Mouse (Mus musculus) monocyte, adult 5-6 weeks (primary cell): ENCODE results near the gene Cxcl17. TPM values are rescaled to one million over a fixed set of nuclear protein-coding genes. Genes with fewer than 3 reads are reported as not detected.

Experiments used
- ATAC-seq: fragments of 153-309, 156-312 bp; replicated peaks from 2 replicates; pipeline ENCODE4 v1.8.0; 2017; ENCODE audit warnings: mild to moderate bottlenecking; ENCODE audit not compliant: low TSS enrichment, insufficient number of reproducible peaks, severe bottlenecking, poor library complexity, low FRiP score
- total RNA-seq: library from RNA; stranded (forward); fragments of 200-1000, 200-491, 200-594 nt; gene quantifications from 3 replicates; pipeline ENCODE4 v1.2.3, GENCODE M21; 2017

Cxcl17 gene
- total RNA-seq, 1 experiment from 2014 or later, result not detected

DNA sequence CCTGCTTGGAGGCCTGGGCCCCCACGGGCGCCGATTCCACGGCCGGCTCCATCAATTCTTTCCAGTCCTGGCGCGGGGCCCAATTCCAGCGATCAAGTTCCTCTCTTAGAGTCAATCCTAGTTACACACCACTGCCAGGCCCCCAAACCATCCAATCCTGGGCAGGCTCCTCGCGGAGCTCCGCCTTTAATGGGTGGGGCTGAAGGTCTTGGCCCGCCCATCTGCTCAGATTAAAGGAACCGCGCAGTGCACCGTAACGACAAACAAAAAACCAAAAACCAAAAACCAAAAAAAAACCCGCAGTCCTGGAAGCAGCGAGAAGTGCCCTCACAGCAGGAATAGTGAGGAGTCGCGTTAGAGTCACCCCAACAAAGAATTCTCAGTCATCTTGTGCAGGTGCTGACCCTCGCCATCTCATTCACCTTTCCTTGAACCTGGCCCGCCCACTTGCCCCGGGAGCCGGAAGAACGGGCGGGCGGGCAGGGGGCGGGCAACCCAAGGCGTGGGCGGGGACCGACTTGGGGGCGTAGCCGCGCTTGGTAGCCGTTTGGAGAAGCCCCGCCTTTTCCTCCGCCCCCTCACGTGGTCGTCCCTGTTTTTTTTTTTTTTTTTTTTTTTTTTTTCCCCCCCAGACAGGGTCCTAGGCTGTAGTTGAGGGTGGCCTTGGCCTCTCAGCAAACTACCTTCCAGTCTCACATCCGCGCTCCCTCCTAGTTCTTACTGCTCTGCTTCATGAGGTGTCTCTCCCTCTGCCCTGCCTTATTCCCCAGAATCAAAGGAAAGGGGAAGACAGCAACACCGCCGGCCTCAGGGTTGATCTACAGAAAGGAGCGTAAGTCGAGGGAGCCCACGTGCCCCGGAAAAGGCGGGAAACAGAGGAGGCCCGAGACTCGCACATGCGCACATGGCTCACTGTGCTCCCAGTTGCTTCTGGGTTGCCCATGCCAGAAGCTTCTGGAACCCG, 16.8 kb downstream of the Cxcl17 start:
- peak; percentile 86 for ATAC-seq

DNA sequence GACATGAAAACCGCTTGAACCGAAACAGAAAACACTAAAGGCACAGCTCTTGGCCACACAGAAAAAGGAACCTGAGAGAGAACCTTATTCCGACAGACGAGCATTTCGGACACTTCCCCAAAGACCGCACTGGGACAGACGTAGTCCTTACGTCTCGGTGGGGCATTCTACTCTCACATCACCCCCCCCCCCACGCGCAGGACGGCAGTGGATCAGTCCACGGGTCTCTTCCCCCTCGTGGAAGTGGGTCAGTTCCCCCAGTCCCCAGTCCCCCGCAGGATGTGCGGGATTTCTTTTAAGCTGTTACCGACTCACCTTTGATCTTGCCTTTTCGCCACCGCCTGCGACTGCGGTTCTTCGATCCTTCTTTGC, 17.5 kb downstream of the Cxcl17 start:
- peak; percentile 60 for ATAC-seq

DNA sequence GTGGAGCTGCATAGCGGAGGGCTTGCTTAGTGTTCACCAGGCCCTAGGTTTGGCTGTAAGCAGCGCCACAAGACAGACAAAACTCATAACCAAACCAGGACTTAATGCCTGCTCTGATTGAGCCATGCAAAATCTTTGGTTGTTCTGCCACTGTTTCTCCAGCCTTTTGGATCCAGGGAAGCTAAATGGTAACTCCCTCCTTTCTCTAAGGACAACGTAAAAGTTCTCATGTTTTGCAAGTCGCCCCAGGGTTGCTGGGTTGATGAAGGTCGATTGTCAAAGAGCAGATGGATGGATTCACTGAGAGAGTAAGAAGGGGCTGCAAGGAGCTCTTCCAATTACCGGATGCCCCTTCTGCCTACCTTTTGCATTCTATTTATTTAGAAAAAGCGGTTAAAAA, 17.9 kb downstream of the Cxcl17 start:
- no peak for ATAC-seq

DNA sequence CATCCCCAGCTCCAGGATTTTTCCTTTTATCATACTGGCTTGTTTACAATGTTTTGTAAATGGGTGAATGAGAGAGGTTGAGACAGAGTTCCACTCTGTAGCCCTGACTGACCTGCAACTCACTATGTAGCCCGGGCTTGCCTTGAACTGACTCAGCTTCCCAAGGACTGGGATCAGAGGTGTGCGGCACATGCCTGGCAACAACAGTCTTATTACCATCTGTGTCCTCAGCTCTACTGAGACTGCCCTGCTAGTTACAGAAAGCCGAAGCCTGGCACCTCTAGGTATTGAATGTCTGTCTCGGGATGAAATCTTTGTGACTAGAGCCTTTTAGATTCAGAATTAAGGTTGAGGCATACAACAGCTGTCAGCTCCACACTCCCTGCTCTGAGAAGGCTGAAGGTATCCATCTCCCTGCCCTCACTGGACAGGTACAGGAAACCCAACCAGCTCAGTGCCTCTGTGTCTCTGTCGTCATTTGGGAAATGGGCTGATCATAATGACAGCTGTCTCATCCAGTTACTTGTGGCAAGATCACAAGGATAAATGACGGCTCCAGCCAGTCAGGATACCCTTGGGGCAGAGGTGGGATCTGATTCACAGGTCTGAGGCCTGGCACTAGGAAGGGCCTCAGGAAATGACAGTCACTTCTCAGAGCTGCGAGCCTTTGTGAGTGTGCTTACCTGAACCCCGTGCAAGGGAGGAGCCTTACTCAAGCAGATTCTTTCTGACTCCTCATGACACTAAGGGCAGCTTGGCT, 19.1 kb downstream of the Cxcl17 start:
- ATAC-seq, result no peak

DNA sequence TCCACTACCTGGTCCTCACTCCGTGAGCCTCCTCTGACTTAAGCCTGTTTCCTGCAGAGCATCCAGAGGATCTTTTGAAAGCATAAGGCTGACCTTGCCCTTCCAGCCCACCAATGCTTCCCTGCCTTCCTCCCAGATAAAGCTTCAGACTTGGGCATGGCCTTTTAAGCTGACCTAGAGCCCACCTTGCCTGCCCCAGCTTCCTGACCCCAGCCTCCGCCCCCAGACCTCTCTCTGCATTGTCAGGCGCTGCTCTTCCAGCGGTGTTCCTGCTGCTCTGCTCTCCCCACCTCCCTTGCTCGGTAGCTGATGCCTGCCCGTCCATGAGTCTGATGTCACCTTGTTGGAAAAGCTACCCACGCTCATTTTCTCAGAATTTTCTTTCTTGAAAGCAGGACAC, 19.8 kb downstream of the Cxcl17 start:
- ATAC-seq, result no peak

DNA sequence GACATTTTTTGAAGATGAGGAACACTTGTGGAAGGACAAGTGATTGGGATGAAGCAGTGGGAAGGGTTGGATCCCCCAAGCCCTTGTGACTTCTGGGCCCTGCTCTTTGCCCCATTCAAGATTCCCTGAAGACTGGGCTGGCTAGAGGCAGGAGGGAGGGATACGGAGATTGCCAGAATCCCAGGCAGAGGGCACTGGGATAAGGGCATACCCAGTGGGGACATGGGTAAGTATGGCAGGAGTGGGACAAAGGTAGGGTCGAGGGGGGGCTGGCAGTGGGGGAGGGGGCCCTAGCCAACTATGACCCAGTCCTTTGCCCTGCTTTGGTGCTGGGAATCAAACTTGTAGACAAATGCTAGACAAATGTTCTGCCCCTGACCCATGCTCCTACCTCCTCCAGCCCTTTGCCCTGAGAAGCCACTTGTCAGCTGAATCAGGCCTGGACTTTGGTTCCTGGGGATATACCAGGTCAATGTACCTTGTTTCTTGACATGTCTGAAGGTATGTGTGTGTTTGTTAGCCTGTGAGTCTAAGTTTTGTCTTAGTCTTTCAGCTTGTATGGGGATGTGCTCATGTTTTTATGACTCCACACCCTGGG, 20.7 kb downstream of the Cxcl17 start:
- no peak for ATAC-seq

DNA sequence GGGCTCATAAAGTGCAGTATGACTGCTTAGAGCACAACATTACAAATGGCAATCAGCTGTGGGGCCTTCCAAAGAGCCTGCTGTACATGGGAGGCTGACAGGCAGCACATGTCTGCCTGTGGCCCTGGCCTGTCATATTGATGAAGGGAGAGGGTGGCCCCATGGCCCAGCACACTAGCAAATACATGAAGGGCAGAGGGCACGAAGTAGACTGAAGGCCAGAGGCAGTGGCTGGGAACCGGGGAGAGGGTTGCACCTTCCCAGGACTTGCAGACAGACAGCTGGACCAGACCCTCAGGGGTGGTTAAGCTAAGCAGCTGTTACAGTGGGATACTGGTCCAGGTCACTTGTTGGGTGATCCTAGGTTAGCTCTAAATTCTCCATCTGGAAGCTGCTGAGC, 21.7 kb downstream of the Cxcl17 start:
- ATAC-seq, result no peak

DNA sequence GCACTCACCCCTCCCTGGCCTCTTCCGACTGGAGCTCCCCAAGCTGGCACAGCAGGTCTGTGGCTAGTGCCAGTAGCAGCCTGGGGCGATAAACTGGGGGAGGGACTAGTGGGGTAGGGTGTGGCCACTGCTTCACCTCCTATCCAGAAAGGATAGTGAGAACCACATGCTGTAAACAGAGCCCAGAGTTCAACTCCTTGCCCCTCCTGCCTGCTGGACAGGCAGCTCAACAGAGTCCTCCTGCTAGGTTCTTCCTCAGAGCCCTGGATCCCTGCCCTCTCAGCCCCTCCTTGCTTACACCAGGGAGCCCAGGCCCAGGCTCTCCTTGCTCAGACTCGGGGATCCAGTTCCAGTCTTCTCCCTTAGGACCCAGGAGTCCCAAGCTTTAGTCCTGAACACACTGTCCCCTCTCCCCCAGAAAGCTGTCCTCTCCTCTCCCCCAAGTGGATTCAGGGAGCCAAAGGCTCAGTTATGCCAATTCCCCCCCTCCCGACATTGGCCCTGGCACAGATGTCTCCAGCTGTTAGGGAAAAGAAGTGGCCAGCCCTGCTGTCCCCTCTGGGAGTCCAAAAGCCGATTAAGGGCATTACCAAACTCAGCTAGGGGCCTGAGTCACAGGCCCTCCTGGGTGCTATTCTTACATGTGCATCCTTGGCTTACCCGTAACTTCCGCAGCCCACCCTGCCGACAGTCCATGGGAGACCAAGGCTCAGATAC, 22.5 kb downstream of the Cxcl17 start:
- no peak for ATAC-seq

DNA sequence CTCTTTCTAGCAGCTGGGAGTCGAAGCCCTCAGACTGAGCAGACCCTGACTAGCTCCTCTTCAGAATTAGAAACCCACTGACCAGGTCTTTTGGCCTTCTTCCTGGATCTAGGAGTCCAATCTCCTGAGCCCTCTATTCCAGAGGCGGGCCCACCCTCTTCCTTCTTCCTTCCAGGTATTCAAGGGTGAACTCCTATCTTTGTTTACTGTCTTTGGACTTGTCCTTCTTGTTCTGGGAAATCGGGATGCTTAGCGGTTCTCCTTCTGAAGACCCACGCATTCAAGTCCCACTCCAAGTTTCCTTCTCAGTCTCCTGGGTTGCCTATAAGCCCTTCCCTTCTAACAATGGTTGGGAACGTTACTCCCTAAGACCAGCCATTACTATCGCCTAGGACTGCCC, 23.8 kb downstream of the Cxcl17 start:
- no peak for ATAC-seq

DNA sequence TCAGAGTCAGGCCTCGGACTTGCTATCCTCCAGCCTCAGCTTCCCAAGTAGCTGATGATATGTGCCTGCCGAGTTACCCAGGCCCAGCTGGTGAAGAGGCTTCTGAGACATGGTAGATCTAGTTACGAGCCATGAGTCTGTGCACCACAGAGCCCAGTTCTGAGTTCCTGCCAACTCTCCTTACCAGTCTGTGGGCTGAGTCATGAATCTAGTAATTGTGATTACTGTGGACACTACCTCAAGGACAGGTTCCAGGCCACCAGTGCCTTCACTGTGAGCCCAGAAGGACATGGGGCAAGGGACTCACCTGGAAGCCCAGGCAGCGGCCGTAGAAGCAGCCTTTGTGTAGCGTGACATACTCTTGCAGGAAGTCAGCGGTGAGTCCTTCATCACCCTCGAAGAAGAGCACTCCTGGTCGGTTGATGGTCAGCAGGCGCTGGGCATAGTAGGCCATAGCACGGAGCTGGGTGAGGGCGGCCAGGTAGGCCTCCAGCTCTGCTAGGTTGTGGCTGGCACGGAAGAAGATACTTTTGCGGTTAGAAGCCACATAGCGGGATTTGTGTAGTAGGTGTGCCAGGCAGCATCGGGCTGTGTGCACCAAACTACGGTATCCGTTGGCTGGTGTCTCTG, 24.8 kb downstream of the Cxcl17 start:
- ATAC-seq, result no peak

DNA sequence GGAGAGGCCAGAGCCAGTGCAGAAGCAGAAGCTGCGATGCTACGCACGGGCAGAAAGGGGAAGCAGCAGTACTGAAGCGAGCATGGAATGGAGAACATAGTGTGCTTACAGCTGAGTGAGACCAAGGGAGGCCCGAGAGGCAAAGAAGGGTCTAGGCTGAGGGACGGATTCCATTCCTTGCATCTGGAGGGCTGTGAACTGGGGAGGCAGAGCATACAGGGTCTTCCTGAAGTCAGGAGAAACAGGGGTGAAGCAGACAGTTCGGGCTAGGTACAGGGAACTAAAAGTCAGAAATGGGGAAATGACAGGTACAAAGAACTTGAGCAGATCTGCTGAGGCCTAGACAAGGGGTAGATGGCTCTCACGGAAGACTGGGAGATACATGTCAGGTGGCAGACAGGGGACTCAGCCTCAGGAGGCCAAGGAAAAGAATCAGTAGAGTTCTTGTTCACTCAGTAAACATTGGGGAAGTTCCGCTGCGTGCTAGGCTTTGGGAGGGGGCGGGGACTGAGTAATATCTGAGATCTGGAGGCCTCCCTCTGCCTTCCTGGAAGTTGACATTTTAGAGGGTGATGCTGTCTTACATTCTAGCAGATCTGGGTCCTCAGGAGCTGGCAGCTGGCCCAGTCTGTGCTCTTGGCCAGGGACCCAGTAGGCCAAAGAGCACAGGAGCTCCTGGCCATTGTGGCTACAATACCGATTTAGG, 26.7 kb downstream of the Cxcl17 start:
- peak; percentile 78 for ATAC-seq

DNA sequence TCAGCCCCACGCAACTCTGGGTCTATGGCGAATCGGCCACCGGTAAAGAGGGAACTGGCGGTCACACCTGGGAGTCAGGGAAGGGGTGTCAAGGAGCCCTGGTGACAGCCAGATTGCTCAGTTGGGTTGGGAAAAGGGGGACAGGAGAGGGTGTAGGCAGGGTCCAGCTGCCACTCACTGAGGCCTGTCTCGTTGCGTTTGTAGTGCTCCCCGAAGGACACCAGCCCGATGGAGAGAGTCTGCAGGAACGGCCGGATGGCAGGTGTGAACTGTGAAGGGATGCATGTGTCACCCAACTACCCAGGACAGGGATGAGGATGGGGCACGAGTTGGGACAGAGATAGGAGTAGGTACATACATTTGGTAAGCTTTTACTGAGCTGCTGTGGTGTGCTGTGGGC, 27.4 kb downstream of the Cxcl17 start:
- ATAC-seq, result no peak

DNA sequence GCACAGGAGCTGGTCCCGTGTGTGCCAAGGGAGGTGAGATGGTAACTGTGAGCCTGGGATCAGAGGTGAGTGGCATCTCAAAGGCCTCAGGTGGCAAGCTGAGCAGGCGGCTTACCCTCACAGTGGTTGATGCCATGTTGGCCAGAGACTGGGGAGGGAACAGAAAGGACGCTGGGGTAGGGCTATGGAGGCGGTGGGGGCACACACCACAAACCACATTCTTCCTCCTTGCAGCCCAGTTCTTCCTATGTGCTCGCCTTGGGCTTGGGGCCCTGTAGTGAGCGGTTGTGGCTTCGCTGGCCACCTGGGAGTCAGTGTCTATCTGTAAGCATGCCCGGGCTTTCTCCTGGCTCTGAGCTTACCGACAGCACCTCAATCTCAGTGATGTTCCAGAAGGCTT, 27.9 kb downstream of the Cxcl17 start:
- peak; percentile 20; the same call in 1 of the 2 replicates for ATAC-seq

DNA sequence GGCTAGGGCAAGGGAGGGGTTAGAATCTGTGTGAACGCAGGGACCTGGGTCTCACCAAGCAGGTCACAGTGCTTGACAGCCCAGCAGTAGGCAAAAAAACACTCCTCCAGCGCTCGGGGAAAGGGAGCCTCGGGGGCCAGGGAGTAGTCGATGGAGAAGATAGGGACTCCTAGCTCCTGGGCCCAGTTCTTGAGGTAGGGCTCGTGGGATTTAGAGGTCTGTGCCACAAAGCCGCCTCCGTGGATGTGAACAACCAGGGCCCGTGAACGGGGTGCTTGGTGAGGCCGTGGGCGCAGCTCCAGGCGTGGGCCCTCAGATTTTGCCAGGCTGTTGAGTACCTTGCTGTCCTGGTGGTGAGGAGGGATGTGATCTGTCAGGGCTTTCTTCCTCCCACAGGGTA, 28.4 kb downstream of the Cxcl17 start:
- ATAC-seq, result no peak

DNA sequence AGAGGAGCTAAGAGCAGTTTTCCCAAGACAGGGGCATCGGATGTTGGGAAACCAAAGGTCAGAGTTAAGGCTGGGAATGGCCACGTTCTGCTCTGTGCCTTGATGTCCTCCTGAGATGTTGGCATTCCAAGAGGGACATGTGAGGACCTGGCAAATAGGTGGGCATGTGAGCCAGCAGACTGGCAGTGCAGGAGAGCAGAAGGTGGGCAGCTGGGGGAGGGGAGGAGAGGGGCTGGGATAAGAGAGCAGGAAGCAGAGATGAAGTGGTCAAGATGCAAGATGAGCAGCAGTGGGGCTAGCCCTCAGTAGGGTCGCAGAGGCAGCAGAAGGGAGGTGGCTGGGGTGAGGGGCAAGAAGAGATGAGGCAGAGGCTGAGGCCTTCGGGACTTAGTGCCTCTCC, 28.8 kb downstream of the Cxcl17 start:
- no peak for ATAC-seq

DNA sequence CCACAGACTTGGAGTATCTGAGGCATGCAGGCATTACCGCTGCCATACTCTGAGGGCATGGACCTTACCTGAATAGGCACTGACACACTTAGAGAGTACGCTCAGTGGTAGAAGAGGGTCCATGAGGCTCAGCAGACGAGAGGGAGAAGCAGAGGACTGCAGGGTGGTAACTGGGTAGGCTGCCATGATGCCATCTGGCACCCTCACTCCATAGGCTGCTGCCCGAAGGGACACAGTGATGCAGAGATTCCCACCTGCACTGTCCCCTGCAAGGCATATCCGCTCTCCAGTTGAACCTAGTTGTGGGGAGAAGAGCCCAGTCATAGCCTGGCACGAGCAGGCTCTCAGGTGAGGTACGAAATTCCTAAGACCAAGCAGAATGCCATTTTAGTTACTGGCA, 29.3 kb downstream of the Cxcl17 start:
- ATAC-seq, result no peak

DNA sequence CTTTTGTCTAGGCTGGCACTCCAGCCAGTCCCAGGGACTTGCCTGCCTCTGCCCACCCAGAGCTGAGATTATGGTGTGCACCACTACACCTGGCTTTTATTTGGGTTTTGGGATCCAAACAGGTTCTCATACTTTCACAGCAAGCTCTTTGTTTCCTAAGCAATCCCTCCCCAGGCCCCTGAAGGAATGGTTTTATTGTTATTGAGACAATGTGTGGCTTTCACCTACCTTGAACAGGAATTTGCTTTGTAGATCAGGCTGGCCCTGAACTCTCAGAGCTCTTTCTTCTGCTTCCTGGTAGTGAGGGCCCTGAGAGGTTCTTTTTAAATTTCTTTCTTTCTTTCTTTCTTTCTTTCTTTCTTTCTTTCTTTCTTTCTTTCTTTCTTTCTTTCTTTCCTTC, 30.1 kb downstream of the Cxcl17 start:
- ATAC-seq, result no peak

DNA sequence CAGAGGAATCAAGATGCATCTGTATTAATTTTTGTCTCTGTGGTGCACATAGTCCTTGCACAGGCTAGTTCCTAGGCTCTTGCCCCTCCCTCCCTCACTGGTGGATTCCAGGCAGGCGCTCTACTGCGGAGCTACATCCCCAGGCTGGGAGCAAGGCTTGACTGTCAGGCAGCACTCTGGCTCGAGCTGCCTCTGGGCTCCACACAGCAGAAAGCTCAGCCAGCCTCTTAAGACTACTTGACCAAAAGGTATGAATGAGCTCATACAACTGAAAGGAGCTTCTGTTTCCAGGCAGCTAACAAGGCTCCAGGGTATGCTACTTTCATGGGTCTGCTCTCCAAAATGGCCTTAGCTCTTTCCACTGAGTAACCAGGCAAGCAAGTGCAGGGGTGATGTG, 31.4 kb downstream of the Cxcl17 start:
- ATAC-seq, result no peak
